Mouse (Mus musculus) heart, adult 8-10 months (tissue): ENCODE results near the gene Camk1d. TPM values are rescaled to one million over a fixed set of nuclear protein-coding genes. Genes with fewer than 3 reads are reported as not detected.
"Not testable (repeated sequence)": the region's sequence is repeated elsewhere in the genome, so short reads cannot be mapped to it uniquely, and the experiment has no call there.

Source experiments
- DNase-seq: peaks from one replicate; pipeline ENCODE4 v3.0.0; 2022; ENCODE audit warnings: low spot score
- total RNA-seq, 4 experiments: library from RNA; stranded (reverse); gene quantifications; 2 replicates each; pipeline ENCODE4 v1.2.4; 2022

Gene Camk1d
- total RNA-seq, 4 experiments from 2014 or later, result 3.6 to 5.0 (median 4.3) TPM

GRCm38 (mm10) chr2:5398505-5398904 lies 315.8 kb downstream of the Camk1d start:
- DNase-seq, result no peak

GRCm38 (mm10) chr2:5398043-5398442 lies 316.3 kb downstream of the Camk1d start:
- DNase-seq, result no peak

GRCm38 (mm10) chr2:5397468-5397867 lies 316.8 kb downstream of the Camk1d start:
- DNase-seq, result no peak

DNA sequence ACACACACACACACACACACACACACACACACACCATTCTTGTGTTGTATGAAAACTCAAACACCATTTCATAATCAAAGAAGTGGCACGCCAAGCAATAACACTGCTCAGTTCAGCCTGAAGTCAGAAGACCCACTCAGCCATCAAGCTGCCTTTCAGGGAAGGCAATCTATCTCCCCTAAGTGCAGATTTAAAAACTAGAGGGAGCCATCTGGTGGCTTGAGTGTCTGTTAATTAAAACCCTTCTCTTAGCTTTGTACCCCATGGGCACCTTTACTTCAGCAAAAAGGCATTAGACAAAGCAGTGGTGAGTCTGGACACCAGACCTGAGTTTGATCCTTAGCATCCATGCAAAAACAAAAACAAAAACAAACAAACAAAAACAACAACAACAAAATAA lies 317.9 kb downstream of the Camk1d start:
- DNase-seq, result no peak

- DNase-seq, result no peak
Observed at GRCm38 (mm10) chr2:5395873-5396272, 318.4 kb downstream of the Camk1d start.

DNA sequence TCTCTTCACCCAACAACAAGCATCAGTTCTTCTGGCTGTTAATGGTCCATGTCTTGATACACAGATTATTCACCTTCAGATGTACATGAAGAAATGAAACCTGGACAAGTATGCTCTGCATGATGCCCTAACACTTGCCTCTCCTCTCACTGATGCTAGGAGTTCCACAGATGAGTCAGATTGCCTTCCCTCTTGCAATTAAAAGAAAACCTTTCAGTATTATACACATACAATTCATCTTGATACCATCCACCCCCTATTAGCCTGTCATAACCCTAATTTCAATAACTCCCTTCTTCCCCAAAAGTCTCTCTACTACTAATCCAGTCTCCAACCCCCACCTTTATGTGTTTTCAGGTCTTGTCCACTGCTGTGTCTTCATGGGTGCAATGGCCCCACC lies 321.4 kb downstream of the Camk1d start:
- no peak for DNase-seq

GRCm38 (mm10) chr2:5392470-5392869 lies 321.8 kb downstream of the Camk1d start:
- DNase-seq, result no peak

GRCm38 (mm10) chr2:5388381-5388780 lies 325.9 kb downstream of the Camk1d start:
- no peak for DNase-seq

GRCm38 (mm10) chr2:5381712-5382710 lies 332.3 kb downstream of the Camk1d start:
- no peak for DNase-seq

GRCm38 (mm10) chr2:5380973-5381372 lies 333.3 kb downstream of the Camk1d start:
- DNase-seq, result no peak

- not testable (repeated sequence) for DNase-seq
Observed at GRCm38 (mm10) chr2:5378922-5379321, 335.4 kb downstream of the Camk1d start.

DNA sequence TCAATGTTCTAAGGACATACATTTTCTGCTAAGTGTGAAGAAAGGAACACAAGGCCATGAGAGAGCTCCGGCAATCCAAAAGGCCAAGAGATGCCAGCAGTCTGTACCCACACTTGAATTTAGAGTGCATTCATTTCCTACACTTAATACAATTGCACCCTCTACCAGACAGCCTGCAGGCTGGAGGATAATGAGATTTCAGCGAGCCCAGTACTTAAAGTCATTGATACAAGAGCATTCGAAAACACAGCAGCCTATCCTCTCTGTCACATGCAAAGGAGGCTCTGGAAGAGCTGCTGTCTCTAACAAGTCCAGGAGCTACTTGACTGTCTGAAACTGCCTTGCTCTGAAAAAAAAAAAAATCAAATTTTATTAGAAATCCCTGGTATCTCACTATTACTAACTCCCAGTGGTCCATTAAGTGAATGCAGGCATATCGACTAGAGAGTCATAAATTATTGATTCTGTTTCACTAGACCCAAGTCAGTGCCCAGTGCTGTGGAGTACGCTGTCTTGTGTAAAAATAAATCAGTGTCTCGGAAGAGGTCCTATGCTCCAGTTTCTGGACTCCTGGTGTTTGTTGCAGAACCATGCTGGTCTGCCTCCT lies 336.1 kb downstream of the Camk1d start:
- no peak for DNase-seq

- DNase-seq, result no peak
Observed at GRCm38 (mm10) chr2:5372886-5373429, 341.4 kb downstream of the Camk1d start.

- DNase-seq, result no peak
Observed at GRCm38 (mm10) chr2:5371316-5371715, 343.0 kb downstream of the Camk1d start.

- DNase-seq, result no peak
Observed at GRCm38 (mm10) chr2:5370591-5370990, 343.7 kb downstream of the Camk1d start.

DNA sequence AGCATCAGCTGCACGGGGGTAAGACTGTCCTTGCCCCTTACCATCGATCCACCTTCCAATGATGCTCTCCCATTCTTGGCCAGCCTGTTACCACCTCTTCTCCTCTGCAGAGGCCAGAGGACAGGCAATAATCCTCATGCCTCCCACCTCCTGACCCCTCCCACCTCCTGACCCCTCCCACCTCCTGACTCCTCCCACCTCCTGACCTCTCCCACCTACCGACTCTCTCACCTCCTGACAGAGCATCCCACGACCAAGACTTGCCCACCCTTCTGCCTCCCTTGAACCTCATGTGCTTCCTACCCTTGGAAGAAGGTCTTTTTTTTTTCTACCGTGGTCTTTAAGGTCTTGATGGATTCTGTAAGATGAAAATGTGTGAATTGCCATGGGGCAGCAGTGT lies 350.5 kb downstream of the Camk1d start:
- no peak for DNase-seq

GRCm38 (mm10) chr2:5358049-5358448 lies 356.3 kb downstream of the Camk1d start:
- no peak for DNase-seq

GRCm38 (mm10) chr2:5357056-5357455 lies 357.3 kb downstream of the Camk1d start:
- no peak for DNase-seq

GRCm38 (mm10) chr2:5352821-5353522 lies 361.3 kb downstream of the Camk1d start:
- no peak for DNase-seq

GRCm38 (mm10) chr2:5345344-5345743 lies 369.0 kb downstream of the Camk1d start:
- no peak for DNase-seq

DNA sequence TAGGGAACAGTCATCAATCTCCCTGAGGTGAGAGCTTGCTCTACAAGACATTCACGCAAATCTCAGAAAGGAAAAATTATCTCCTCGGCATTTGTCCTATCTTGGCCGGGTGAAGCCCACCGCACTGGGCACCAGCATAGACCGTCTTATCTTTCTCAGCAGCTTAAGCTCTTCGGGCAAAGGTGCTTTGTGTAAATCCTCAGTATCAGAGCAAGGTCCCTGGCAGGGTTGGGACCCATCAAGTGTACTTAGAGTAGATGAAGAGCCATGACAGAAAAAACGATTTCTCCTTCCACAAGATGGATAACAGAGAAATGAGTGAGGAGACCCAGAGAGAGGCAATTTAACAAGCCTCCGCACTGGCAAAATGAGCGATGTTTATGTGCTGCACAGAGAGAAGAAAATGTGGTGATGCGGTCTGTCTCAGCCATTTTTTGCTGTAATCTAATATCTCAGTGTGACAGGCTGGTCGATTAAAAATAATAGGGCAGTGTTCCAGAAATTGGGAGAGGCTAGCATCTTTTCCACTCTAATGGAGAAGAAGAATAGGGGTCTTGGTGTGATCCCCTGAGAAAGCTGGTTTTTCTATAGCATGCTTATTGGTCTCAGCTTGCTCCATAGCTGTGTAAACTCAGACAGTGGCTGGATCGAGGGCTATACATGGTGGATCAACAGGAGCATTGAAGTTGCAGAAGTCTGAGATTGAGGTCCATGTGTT lies 386.6 kb downstream of the Camk1d start:
- DNase-seq, result no peak
